ENCODE assay signal across 20 mouse cellular contexts in the genomic region with DNA sequence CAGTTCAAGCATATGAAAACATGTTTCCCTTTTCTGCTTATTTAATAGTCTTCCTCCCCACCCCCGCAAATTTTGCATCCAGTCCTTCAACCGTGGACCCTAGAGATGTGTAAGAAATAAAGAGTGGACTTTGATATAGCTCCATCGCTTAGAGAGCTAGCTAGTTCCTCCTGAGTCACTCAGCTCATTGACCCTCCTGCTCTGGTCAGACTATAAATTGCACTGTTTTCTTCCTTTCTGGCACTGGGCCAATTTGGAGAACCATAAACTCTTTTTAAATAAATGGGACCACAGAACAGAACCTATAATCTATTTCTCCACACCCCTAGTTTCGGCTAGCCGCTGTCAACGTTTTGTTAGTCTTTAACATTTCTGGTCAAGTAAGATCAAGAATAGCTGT.
DNase-seq lines count a peak whose midpoint lies in the region; ATAC-seq and TF ChIP-seq lines count a peak whose summit lies in the region.
"Had no signal": no experiment of that assay in that cellular context is flagged by ENCODE, and none has a peak within 500 bp of the region (broad histone marks: within the 10 kb centered on the region; RNA-seq: fewer than 3 reads in every experiment).

No protein-coding gene starts in this region.

- no peak for TF ChIP-seq CTCF in lung, embryonic 14.5 days (IDR thresholded peaks at IDR 0.05; ENCODE audit: low read depth)

- no peaks in the 10 kb centered on the region for H3K27me3 ChIP-seq in kidney, embryonic 14.5 days (ENCODE audit: control insufficient read depth, insufficient read depth, low read length)
- no peaks in the 10 kb centered on the region for H3K27me3 ChIP-seq in lung, embryonic 14.5 days (ENCODE audit: insufficient read depth, low read length)
- no peaks in the 10 kb centered on the region for H3K27me3 ChIP-seq in intestine, embryonic 16.5 days (replicated peaks; ENCODE audit: control insufficient read depth, insufficient read depth, low read length)
- H3K27me3 ChIP-seq in stomach, embryonic 16.5 days (ENCODE audit: control insufficient read depth, insufficient read depth, low read length): no peaks in the 10 kb centered on the region
- H3K27me3 ChIP-seq: embryonic facial prominence, embryonic 15.5 days; neural tube, embryonic 12.5 days had no signal

- no peak overlapping the region for H3K27ac ChIP-seq in kidney, embryonic 14.5 days (ENCODE audit: low read depth, low read length)
- no peak overlapping the region for H3K27ac ChIP-seq in lung, embryonic 14.5 days (ENCODE audit: low read depth)
- H3K27ac ChIP-seq in intestine, embryonic 16.5 days (ENCODE audit: low read length): peak overlapping the region; percentile 82
- H3K27ac ChIP-seq in stomach, embryonic 16.5 days (ENCODE audit: low read length): 0 out of 2 replicates have a peak overlapping the region, but pooled peaks have one; percentile 7
- H3K27ac ChIP-seq: embryonic facial prominence, embryonic 15.5 days; macrophage; midbrain, embryonic 10.5 days; neural tube, embryonic 12.5 days had no signal

- H3K4me1 ChIP-seq in kidney, embryonic 14.5 days (ENCODE audit: control insufficient read depth, insufficient read depth, low read length): peaks cover 10% of the 10 kb centered on the region
- H3K4me1 ChIP-seq in lung, embryonic 14.5 days (ENCODE audit: insufficient read depth): 0 out of 2 replicates have a peak, but pooled peaks cover 6% of the 10 kb centered on the region
- peaks cover 15% of the 10 kb centered on the region for H3K4me1 ChIP-seq in intestine, embryonic 16.5 days (ENCODE audit: control insufficient read depth, insufficient read depth, low read length)
- peaks cover 9% of the 10 kb centered on the region; the same call in 1 of the 2 replicates for H3K4me1 ChIP-seq in stomach, embryonic 16.5 days (ENCODE audit: control insufficient read depth, insufficient read depth, low read length)
- H3K4me1 ChIP-seq: embryonic facial prominence, embryonic 15.5 days; midbrain, embryonic 10.5 days; neural tube, embryonic 12.5 days had no signal

- no peaks in the 10 kb centered on the region for H3K36me3 ChIP-seq in kidney, embryonic 14.5 days (ENCODE audit: control insufficient read depth, insufficient read depth, low read length)
- H3K36me3 ChIP-seq in lung, embryonic 14.5 days (ENCODE audit: insufficient read depth): no peaks in the 10 kb centered on the region
- H3K36me3 ChIP-seq in intestine, embryonic 16.5 days (ENCODE audit: control insufficient read depth, insufficient read depth, low read length): no peaks in the 10 kb centered on the region
- H3K36me3 ChIP-seq in stomach, embryonic 16.5 days (ENCODE audit: control insufficient read depth, insufficient read depth, low read length): no peaks in the 10 kb centered on the region
- H3K36me3 ChIP-seq: embryonic facial prominence, embryonic 15.5 days; midbrain, embryonic 10.5 days; neural tube, embryonic 12.5 days had no signal

- no peak overlapping the region for H3K4me2 ChIP-seq in kidney, embryonic 14.5 days (replicated peaks; ENCODE audit: low read depth, low read length)
- no peak overlapping the region for H3K4me2 ChIP-seq in lung, embryonic 14.5 days
- 0 out of 2 replicates have a peak overlapping the region, but pooled peaks have one; percentile 12 for H3K4me2 ChIP-seq in intestine, embryonic 16.5 days (ENCODE audit: low read depth, low read length)
- no peak overlapping the region for H3K4me2 ChIP-seq in stomach, embryonic 16.5 days (ENCODE audit: low read depth, low read length)
- H3K4me2 ChIP-seq: embryonic facial prominence, embryonic 15.5 days; neural tube, embryonic 12.5 days had no signal

- DNase-seq in kidney, postnatal 25 days: no peak
- DNase-seq in lung, embryonic 14.5 days: peak; percentile 45
- no peak for DNase-seq in lung, postnatal 14 days
- DNase-seq in cerebellum, adult 11 months: no peak
- DNase-seq: adrenal gland, adult 8-10 months; cerebellum, postnatal 10 days; gastrocnemius, postnatal 10 days; heart, adult 18-20 months; lung, adult 18-20 months; right cerebral cortex, adult 18-20 months; thymus, adult 18-20 months had no signal

- WGBS in kidney, embryonic 14.5 days: 49% methylated on average over 6 of the region's 6 CpGs
- WGBS in lung, embryonic 14.5 days: 48% methylated on average over 6 of the region's 6 CpGs
- 42% methylated on average over 6 of the region's 6 CpGs for WGBS in intestine, embryonic 16.5 days
- WGBS in stomach, embryonic 16.5 days: 45% methylated on average over 6 of the region's 6 CpGs

- H3K4me3 ChIP-seq in kidney, embryonic 14.5 days (ENCODE audit: low read length): no peak overlapping the region
- H3K4me3 ChIP-seq in lung, embryonic 14.5 days (ENCODE audit: low read depth, low read length): no peak overlapping the region
- H3K4me3 ChIP-seq in intestine, embryonic 16.5 days (ENCODE audit: low read length): no peak overlapping the region
- H3K4me3 ChIP-seq in stomach, embryonic 16.5 days (replicated peaks; ENCODE audit: low read length): no peak overlapping the region
- H3K4me3 ChIP-seq: embryonic facial prominence, embryonic 15.5 days; midbrain, embryonic 10.5 days; neural tube, embryonic 12.5 days had no signal

- ATAC-seq in kidney, embryonic 14.5 days (ENCODE audit: low FRiP score, low TSS enrichment): peak; percentile 70; the same call in 1 of the 2 replicates
- no peak for ATAC-seq in lung, embryonic 14.5 days (ENCODE audit: insufficient read depth)
- ATAC-seq in intestine, embryonic 16.5 days: peak; percentile 90
- ATAC-seq in stomach, embryonic 16.5 days (ENCODE audit: insufficient read depth, low FRiP score): no peak
- ATAC-seq in activated CD4-positive, CD25-positive, alpha-beta regulatory T cell, adult 4 months: no peak
- ATAC-seq: hindbrain, embryonic 16.5 days had no signal

- no peak overlapping the region for H3K9ac ChIP-seq in kidney, embryonic 14.5 days (ENCODE audit: low read depth, low read length)
- H3K9ac ChIP-seq in lung, embryonic 14.5 days: no peak overlapping the region
- H3K9ac ChIP-seq in intestine, embryonic 16.5 days (ENCODE audit: low read depth, low read length): no peak overlapping the region
- no peak overlapping the region for H3K9ac ChIP-seq in stomach, embryonic 16.5 days (ENCODE audit: low read length)
- H3K9ac ChIP-seq: embryonic facial prominence, embryonic 15.5 days; neural tube, embryonic 12.5 days had no signal

- no peaks in the 10 kb centered on the region; the same call in 1 of the 2 replicates for H3K9me3 ChIP-seq in kidney, embryonic 14.5 days (ENCODE audit: control insufficient read depth, low read length)
- H3K9me3 ChIP-seq in lung, embryonic 14.5 days (ENCODE audit: low read depth, low read length): no peaks in the 10 kb centered on the region; the same call in 1 of the 2 replicates
- no peaks in the 10 kb centered on the region for H3K9me3 ChIP-seq in intestine, embryonic 16.5 days (ENCODE audit: control insufficient read depth, low read length)
- H3K9me3 ChIP-seq in stomach, embryonic 16.5 days (replicated peaks; ENCODE audit: control insufficient read depth, low read length): no peaks in the 10 kb centered on the region
- H3K9me3 ChIP-seq: embryonic facial prominence, embryonic 15.5 days; midbrain, embryonic 10.5 days; neural tube, embryonic 12.5 days had no signal

Comparison
In these comparisons a context has a peak if more than half of its experiments do, and no peak if none do; other contexts are left out.
1. ATAC-seq: peak in kidney, embryonic 14.5 days (single experiment) and intestine, embryonic 16.5 days (single experiment); none in lung, embryonic 14.5 days (single experiment), stomach, embryonic 16.5 days (single experiment) and activated CD4-positive, CD25-positive, alpha-beta regulatory T cell, adult 4 months (single experiment).
2. H3K27ac ChIP-seq: peak in intestine, embryonic 16.5 days (single experiment) and stomach, embryonic 16.5 days (single experiment); none in kidney, embryonic 14.5 days (single experiment) and lung, embryonic 14.5 days (single experiment).